Mouse (Mus musculus): ENCODE data around the gene Gcnt2. TPM values are rescaled to one million over a fixed set of nuclear protein-coding genes. Genes with fewer than 3 reads are reported as not detected.
"Not testable (repeated sequence)": the region's sequence is repeated elsewhere in the genome, so short reads cannot be mapped to it uniquely, and the experiment has no call there.

The Gcnt2 gene
- total RNA-seq, 2 experiments from 2014 or later = 6.7 to 9.1 TPM

DNA sequence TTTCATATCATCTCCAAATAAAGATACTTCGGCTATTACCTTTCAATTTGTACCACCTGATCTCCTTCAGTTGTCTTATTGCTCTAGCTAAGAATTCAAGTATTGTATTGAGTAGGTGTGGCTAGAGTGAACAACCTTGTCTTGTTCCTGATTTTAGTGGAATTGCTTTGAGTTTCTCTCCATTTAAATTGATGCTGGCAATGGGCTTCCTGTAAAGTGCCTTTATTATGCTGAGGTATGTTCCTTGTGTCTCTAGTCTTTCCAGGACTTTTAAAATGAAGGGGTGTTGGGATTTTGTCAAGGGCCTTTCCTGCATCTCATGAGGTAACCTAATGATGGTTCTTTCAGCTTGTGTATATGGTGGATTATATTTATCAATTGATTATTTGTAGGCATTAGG lies 83.5 kb downstream of the Gcnt2 start:
- DNase-seq = no peak

DNA sequence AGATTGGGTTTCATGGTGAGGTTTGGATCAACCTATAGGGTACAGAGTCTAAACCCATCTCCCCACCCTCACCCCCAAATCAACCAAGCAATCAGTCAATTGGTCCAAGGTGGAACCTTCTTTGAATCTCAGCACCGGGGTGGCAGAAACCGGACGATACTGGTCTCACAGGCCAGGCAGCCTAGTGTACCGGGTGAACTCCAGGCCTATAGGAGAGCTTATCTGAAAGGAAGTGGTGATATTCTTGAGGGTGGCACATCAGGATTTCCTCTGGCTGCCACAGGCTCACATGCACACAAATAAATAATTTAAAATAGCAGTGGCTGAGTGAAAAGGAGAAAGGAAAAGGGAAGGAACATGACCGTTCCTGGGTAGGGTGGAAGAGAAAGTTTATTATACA lies 84.4 kb downstream of the Gcnt2 start:
- DNase-seq = no peak

DNA sequence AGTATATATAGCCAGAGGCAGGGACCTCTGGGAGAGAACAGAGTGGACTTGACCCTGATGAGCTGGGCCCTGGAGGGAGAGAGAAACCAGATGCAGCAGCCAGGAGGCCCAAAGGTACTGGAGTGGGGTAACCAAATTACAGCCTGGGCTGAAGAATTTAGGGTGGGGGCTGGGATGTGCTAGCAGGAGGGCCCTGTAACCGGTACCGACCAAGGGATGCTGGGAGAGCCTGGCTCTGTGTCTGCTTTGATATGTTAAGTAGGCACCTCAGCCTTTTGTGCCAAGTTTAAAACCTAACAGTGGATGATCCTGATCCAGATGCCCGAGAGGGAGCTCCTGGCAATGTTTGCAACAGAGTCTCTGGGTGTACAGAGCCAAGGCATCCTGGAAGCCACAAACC lies 84.8 kb downstream of the Gcnt2 start:
- no peak for DNase-seq

DNA sequence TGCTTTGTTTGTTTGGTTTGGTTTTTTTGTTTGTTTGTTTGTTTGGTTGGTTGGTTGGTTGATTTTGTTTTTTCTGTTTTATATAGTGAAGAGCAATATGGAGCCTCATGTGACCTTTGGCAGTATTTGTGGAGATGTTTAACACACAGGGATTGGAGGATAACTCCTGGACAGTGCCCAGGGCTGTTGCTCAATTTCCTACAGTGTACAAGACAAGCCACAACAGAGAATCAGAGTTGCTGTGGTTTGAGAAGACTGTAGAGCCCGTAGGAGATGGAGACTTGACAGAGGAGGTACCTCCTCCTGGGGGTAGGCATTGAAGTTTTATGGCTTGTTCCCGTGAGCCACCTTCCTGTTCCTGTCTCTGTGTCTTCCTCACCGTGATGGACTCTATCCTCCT lies 87.0 kb downstream of the Gcnt2 start:
- no peak for DNase-seq

GRCm38 (mm10) chr13:40947538-40948205 lies 88.1 kb downstream of the Gcnt2 start:
- DNase-seq = no peak

GRCm38 (mm10) chr13:40951386-40951976 lies 91.9 kb downstream of the Gcnt2 start:
- no peak for DNase-seq

DNA sequence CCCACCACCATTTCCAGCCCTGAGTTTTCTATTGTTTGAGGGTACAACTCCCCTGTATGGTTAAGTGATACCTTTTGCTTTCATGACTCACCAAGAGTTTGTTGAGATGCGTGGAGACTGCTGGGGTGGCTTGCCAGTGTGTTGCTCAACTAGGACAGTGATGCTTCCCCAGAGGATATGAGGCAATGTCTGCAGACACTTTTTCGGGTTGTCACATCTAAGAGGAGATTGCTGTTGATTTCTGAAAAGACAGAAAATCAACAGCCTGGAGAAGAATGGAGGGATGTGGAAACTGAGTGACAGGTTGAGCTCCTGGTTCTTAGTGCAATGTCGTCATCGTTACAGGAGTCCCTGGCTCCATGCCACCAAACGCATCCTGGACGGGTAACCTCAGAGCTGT lies 93.7 kb downstream of the Gcnt2 start:
- DNase-seq = no peak

DNA sequence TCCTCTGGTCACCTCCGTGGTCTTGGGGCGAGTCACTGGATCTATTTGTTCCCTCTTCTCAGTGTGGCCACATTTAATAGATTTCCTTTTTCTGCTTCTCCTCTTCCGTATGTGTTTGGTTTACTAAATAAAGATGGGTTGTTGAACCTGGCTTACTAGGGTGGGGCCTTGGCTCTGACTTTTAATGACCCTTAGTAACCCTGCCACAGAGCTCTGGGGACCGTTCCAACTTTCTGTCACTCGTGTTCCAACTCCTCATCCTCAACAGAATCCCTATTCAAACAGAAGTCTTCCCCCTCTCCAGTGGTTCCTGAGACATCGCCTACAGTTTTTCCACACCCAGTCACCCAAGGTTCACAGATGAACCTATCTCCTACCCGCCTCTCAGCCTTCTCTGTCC lies 96.2 kb downstream of the Gcnt2 start:
- DNase-seq = peak; percentile 53 to 58

- no peak for DNase-seq
These were observed 108.1 kb downstream of the Gcnt2 start for GRCm38 (mm10) chr13:40967609-40968008.

DNA sequence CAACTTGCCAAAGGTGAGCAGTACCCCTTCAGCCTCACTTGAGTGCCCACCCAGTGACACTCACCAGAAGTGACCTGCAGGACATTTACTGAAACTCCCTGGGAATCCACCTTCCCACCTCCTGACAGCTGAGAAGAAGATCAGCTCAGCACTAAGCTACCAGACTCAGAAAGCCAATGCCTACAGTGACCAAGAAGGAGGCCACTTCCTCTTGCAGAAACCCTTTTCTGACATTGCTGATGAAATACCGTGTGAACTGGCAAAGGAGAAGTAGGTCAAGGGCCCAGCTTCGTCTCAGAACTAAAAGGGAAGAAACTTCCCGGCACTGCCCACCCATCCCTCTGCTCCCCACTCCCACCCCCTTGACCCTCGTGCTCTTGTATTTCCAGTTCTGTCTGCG lies 109.0 kb downstream of the Gcnt2 start:
- DNase-seq = peak in 1 of 2 experiments; percentile 29

DNA sequence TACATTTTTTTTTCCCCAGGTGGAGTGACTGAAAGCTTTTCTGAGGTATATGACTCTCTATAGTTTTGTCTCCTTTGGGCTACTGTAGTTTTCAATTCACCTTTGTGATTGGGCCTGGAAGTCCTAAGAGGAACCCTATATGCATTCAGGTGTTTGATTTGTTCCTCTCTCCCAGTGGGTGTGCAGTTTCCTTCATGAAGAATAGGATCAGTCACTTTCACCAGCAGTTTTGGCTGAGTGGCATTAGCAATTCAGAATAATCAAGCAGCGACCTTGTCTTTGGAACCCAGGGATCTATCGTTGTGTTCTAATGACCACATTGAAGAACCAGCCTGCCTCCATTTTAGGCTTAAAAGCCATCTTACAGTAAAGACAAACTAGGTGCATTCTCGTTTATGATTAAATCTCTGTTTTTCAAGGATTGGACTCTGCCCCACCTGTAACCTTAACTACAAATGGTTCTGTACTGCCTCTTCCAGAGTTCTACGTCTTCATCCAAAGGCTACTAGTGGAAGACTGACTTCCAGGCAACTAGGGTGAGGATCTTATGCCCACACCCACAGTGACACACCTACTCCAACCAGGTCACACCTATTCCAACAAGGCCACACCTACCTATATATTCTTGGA lies 110.3 kb downstream of the Gcnt2 start:
- no peak for DNase-seq

DNA sequence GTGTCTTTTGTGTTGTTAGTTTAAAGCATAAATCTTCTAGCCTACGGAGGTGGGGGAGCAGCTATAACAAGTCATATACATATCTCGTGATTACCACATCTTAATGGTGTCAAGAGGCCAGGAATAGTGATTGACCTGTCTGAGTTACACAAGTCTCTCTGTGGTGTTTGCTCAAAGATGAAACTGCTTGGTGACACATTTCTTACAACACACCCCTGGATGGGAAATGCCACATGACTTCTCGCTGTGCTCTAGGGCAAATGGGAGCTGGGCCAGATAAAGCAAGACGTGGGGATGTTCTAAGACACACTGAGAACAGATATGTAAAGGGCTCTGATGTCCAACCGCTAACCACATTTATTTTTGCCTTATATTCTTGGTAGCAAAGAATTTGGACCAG lies 111.7 kb downstream of the Gcnt2 start:
- no peak for DNase-seq

- DNase-seq = no peak
These were observed 112.3 kb downstream of the Gcnt2 start for GRCm38 (mm10) chr13:40971831-40972230.

GRCm38 (mm10) chr13:40972976-40973375 lies 113.4 kb downstream of the Gcnt2 start:
- no peak for DNase-seq

- peak; percentile 44 to 75 for DNase-seq
These were observed 118.1 kb downstream of the Gcnt2 start for GRCm38 (mm10) chr13:40977609-40978008.

DNA sequence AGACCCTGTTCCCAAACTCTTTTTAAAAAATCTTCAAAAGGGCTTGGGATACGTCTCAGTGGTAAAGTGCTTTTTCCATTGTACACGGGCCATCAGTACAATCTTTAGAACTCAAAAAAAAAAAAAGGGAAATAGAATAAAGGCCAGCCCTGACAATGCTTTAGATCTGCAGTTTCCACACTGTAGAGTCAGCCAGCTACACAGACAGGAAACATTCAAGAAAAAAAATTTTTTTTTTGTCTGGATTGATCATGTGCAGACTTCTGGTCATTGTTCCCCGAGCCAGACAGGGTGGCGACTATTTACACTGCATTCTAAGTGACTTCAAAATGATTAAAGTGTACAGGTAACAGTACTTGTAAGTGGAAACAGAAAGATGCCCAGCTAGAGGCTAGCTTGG lies 119.1 kb downstream of the Gcnt2 start:
- DNase-seq = peak in 1 of 2 experiments; percentile 46

GRCm38 (mm10) chr13:40979321-40979720 lies 119.8 kb downstream of the Gcnt2 start:
- peak; percentile 43 to 53 for DNase-seq

GRCm38 (mm10) chr13:40982759-40983158 lies 123.2 kb downstream of the Gcnt2 start:
- DNase-seq = no peak

GRCm38 (mm10) chr13:40986081-40986480 lies 126.5 kb downstream of the Gcnt2 start:
- DNase-seq = no peak

- DNase-seq = not testable (repeated sequence)
These were observed 128.2 kb downstream of the Gcnt2 start for GRCm38 (mm10) chr13:40987608-40988303.

DNA sequence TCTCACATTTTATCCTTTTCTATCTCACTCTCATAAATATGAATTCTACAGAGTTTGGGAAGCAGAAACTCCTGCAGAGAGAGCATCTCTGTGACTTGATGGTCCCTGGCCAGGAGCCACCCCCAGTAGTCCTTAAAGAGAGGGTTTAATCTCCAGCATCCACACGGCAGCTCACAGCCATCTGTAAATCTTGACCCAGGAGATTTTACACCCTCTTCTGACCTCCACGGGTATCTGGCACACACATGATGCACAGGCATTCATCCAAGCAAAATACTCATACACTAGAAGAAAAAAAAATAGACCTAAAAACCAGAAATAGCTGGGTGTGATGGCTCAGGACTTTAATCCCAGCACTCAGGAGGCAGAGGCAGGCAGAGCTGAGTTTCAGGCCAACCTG lies 128.9 kb downstream of the Gcnt2 start:
- DNase-seq = no peak

DNA sequence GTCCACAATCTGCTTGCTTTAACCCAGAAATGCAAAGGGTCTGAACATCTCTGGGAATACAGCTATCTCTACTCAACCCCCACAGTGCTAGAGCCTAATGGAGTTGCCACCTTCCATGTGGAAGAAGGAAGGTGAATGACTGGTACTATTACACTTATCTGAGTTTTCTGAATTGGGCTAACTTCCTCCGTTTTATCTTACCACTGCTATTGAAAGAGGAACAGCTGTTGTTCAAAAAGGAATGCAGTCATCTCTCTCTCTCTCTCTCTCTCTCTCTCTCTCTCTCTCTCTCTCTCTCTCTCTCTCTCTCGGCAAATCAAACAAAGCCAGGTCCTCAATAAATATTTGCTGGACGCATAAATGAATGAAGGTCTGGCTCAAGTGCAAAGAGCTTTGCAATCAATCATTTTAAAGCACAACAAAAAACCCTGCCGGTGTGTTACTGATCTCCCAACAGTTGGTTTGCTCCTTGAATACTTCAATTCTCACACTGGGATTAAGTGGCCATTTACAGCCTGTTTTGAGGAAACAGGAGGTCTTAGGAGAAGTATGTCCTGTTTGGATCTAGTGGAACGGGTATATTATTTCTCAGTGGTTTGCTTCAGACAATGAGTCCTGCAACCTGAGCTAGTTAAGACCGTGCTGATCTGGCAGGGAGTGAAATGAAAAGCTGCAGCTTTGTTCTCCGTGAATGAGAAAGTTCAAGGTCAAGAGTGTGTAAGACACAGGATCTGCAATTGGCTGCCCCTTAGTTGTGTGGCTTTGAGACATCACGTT lies 135.1 kb downstream of the Gcnt2 start:
- DNase-seq = no peak
